Mouse (Mus musculus) layer of hippocampus, adult 9-11 months (tissue): Measurements from ENCODE around the gene B3gat1.

ENCODE experiments used
- DNase-seq: peaks from one replicate; pipeline ENCODE4 v3.0.0; 2022

B3gat1 gene

GRCm38 (mm10) chr9:26733206-26733891 is at the start of gene B3gat1:
Gene B3gat1, plus strand, starts transcription at chr9:26733728.
- DNase-seq = peak; percentile 65

- peak; percentile 63 for DNase-seq
Observed at GRCm38 (mm10) chr9:26689171-26689570, 44.4 kb upstream of the B3gat1 start.

GRCm38 (mm10) chr9:26689956-26690698 is 43.4 kb upstream of the B3gat1 start:
- no peak for DNase-seq

- DNase-seq = peak; percentile 60
Observed at GRCm38 (mm10) chr9:26692641-26693040, 40.9 kb upstream of the B3gat1 start.

GRCm38 (mm10) chr9:26694656-26695055 is 38.9 kb upstream of the B3gat1 start:
- DNase-seq = no peak

GRCm38 (mm10) chr9:26695178-26695577 is 38.4 kb upstream of the B3gat1 start:
- peak; percentile 47 for DNase-seq

- DNase-seq = no peak
Observed at GRCm38 (mm10) chr9:26698286-26698685, 35.2 kb upstream of the B3gat1 start.

- DNase-seq = peak; percentile 27
Observed at GRCm38 (mm10) chr9:26700329-26700728, 33.2 kb upstream of the B3gat1 start.

GRCm38 (mm10) chr9:26718388-26718787 is 15.1 kb upstream of the B3gat1 start:
- no peak for DNase-seq

GRCm38 (mm10) chr9:26721771-26722170 is 11.8 kb upstream of the B3gat1 start:
- DNase-seq = peak; percentile 29

- DNase-seq = no peak
Observed at GRCm38 (mm10) chr9:26725709-26726108, 7.8 kb upstream of the B3gat1 start.

GRCm38 (mm10) chr9:26727445-26727844 is 6.1 kb upstream of the B3gat1 start:
- DNase-seq = no peak

- DNase-seq = peak; percentile 85
Observed at GRCm38 (mm10) chr9:26728556-26728955, 5.0 kb upstream of the B3gat1 start.

GRCm38 (mm10) chr9:26733986-26734385 is 458 bp downstream of the B3gat1 start:
- DNase-seq = peak; percentile 39

- peak; percentile 38 for DNase-seq
Observed at GRCm38 (mm10) chr9:26737116-26737515, 3.6 kb downstream of the B3gat1 start.

GRCm38 (mm10) chr9:26742817-26743216 is 9.3 kb downstream of the B3gat1 start:
- DNase-seq = peak; percentile 75

GRCm38 (mm10) chr9:26747121-26747520 is 13.6 kb downstream of the B3gat1 start:
- DNase-seq = no peak

- DNase-seq = no peak
Observed at GRCm38 (mm10) chr9:26748893-26749292, 15.4 kb downstream of the B3gat1 start.

- DNase-seq = peak; percentile 68
Observed at GRCm38 (mm10) chr9:26760081-26760480, 26.6 kb downstream of the B3gat1 start.

GRCm38 (mm10) chr9:26760576-26760975 is 27.0 kb downstream of the B3gat1 start:
- DNase-seq = no peak

GRCm38 (mm10) chr9:26762477-26762876 is 28.9 kb downstream of the B3gat1 start:
- DNase-seq = no peak

GRCm38 (mm10) chr9:26768181-26768580 is 34.7 kb downstream of the B3gat1 start:
- DNase-seq = no peak

- no peak for DNase-seq
Observed at GRCm38 (mm10) chr9:26775700-26776099, 42.2 kb downstream of the B3gat1 start.
